Mouse (Mus musculus): ENCODE measurements around the gene Tmtc2. TPM values are rescaled to one million over a fixed set of nuclear protein-coding genes. Genes with fewer than 3 reads are reported as not detected.
"Not testable (repeated sequence)": the region's sequence is repeated elsewhere in the genome, so short reads cannot be mapped to it uniquely, and the experiment has no call there.

The Tmtc2 gene
- polyA plus RNA-seq, 1 experiment: 1.1 TPM

DNA sequence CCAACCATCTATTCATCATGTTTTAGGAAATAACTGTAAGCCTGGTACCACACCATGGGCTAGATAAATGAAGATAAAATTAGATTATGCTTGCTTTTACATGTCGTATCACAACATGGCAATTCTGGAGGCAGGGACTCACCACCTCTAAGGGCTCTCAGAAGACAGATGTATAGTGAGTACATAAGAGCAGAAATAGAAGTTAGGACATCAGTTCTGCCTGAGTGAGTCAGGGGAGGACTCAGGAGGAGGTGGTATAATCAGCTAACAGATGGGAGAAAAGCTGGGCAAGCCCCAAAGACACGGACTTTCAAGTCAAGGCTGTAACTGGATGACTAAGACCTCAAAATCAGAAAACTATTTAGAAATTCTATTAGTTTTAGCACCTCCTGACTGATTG is 288.0 kb downstream of the Tmtc2 start:
- H3K27ac ChIP-seq (ENCODE audit: insufficient read depth, low read length): no peak overlapping the region
- no peaks in the 10 kb centered on the region for H3K36me3 ChIP-seq (ENCODE audit: control insufficient read depth, insufficient read depth, low read length, poor library complexity, severe bottlenecking)
- no peaks in the 10 kb centered on the region for H3K4me1 ChIP-seq (ENCODE audit: control insufficient read depth, insufficient read depth, low read length)
- H3K4me3 ChIP-seq (ENCODE audit: low read depth, low read length): no peak overlapping the region
- H3K27me3 ChIP-seq (ENCODE audit: control insufficient read depth, insufficient read depth, low read length, poor library complexity, severe bottlenecking): no peaks in the 10 kb centered on the region
- H3K9me3 ChIP-seq (replicated peaks; ENCODE audit: control insufficient read depth, insufficient read depth, low read length, poor library complexity, severe bottlenecking): no peaks in the 10 kb centered on the region
- no peak for TF ChIP-seq CTCF (IDR thresholded peaks at IDR 0.05; ENCODE audit: low read depth, low read length)
- H3K9ac ChIP-seq (ENCODE audit: low read depth, poor library complexity, severe bottlenecking): no peak overlapping the region

GRCm38 (mm10) chr10:105284171-105284570 is 290.1 kb downstream of the Tmtc2 start:
- no peak overlapping the region for H3K27ac ChIP-seq (ENCODE audit: insufficient read depth, low read length)

GRCm38 (mm10) chr10:105280933-105281332 is 293.3 kb downstream of the Tmtc2 start:
- Histone ChIP-seq H3K9me3 (replicated peaks; ENCODE audit: control insufficient read depth, insufficient read depth, low read length, poor library complexity, severe bottlenecking) (no peaks in the 10 kb centered on the region), H3K9ac (ENCODE audit: low read depth, poor library complexity, severe bottlenecking) (no peak overlapping the region), H3K36me3 (ENCODE audit: control insufficient read depth, insufficient read depth, low read length, poor library complexity, severe bottlenecking) (no peaks in the 10 kb centered on the region), H3K4me3 (ENCODE audit: low read depth, low read length) (no peak overlapping the region), H3K27me3 (ENCODE audit: control insufficient read depth, insufficient read depth, low read length, poor library complexity, severe bottlenecking) (no peaks in the 10 kb centered on the region), H3K27ac (ENCODE audit: insufficient read depth, low read length) (no peak overlapping the region), H3K4me1 (ENCODE audit: control insufficient read depth, insufficient read depth, low read length) (no peaks in the 10 kb centered on the region)
- TF ChIP-seq CTCF (IDR thresholded peaks at IDR 0.05; ENCODE audit: low read depth, low read length) (no peak), EP300 (IDR thresholded peaks at IDR 0.05; ENCODE audit: insufficient read depth, low read depth, low read length) (no peak), POLR2A (IDR thresholded peaks at IDR 0.05; ENCODE audit: insufficient read depth, low read length) (no peak)

More at GRCm38 (mm10) chr10:105284171-105284570, 290.1 kb downstream of the Tmtc2 start:
- H3K27me3 ChIP-seq (ENCODE audit: control insufficient read depth, insufficient read depth, low read length, poor library complexity, severe bottlenecking): no peaks in the 10 kb centered on the region
- H3K9me3 ChIP-seq (replicated peaks; ENCODE audit: control insufficient read depth, insufficient read depth, low read length, poor library complexity, severe bottlenecking): no peaks in the 10 kb centered on the region
- no peaks in the 10 kb centered on the region for H3K36me3 ChIP-seq (ENCODE audit: control insufficient read depth, insufficient read depth, low read length, poor library complexity, severe bottlenecking)
- H3K4me1 ChIP-seq (ENCODE audit: control insufficient read depth, insufficient read depth, low read length): no peaks in the 10 kb centered on the region
- H3K9ac ChIP-seq (ENCODE audit: low read depth, poor library complexity, severe bottlenecking): no peak overlapping the region
- no peak overlapping the region for H3K4me3 ChIP-seq (ENCODE audit: low read depth, low read length)
- TF ChIP-seq POLR2A (IDR thresholded peaks at IDR 0.05; ENCODE audit: insufficient read depth, low read length) (no peak), EP300 (IDR thresholded peaks at IDR 0.05; ENCODE audit: insufficient read depth, low read depth, low read length) (no peak), CTCF (IDR thresholded peaks at IDR 0.05; ENCODE audit: low read depth, low read length) (no peak)

DNA sequence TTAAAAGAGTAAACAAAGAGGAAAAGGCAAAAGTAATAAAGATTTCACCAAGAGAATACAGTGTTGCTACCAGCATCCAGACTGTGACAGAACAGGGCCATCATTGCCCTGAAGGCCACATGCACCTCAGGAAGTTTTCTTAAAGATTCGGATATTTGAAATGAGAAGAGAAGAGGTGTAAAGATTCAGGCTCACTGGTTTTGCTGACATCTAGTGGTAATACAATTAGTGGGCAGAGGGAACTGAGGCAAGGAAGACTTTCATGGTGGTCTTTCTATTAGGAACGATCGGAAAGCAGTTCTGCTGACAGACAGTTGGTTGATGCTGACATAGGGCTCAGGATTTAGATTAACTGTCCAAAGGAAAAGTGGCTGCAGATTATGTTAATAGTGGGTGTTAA is 314.2 kb downstream of the Tmtc2 start:
- no peaks in the 10 kb centered on the region for H3K9me3 ChIP-seq (replicated peaks; ENCODE audit: control insufficient read depth, insufficient read depth, low read length, poor library complexity, severe bottlenecking)
- H3K4me3 ChIP-seq (ENCODE audit: low read depth, low read length): no peak overlapping the region
- H3K27ac ChIP-seq (ENCODE audit: insufficient read depth, low read length): no peak overlapping the region
- no peaks in the 10 kb centered on the region for H3K4me1 ChIP-seq (ENCODE audit: control insufficient read depth, insufficient read depth, low read length)
- H3K27me3 ChIP-seq (ENCODE audit: control insufficient read depth, insufficient read depth, low read length, poor library complexity, severe bottlenecking): no peaks in the 10 kb centered on the region
- no peaks in the 10 kb centered on the region for H3K36me3 ChIP-seq (ENCODE audit: control insufficient read depth, insufficient read depth, low read length, poor library complexity, severe bottlenecking)
- no peak for TF ChIP-seq EP300 (IDR thresholded peaks at IDR 0.05; ENCODE audit: insufficient read depth, low read depth, low read length)
- TF ChIP-seq CTCF (IDR thresholded peaks at IDR 0.05; ENCODE audit: low read depth, low read length): no peak
- no peak for TF ChIP-seq POLR2A (IDR thresholded peaks at IDR 0.05; ENCODE audit: insufficient read depth, low read length)
- no peak overlapping the region for H3K9ac ChIP-seq (ENCODE audit: low read depth, poor library complexity, severe bottlenecking)

- not testable (repeated sequence) for H3K27ac ChIP-seq (ENCODE audit: insufficient read depth, low read length); H3K4me3 ChIP-seq (ENCODE audit: low read depth, low read length); H3K4me1 ChIP-seq (ENCODE audit: control insufficient read depth, insufficient read depth, low read length); H3K9ac ChIP-seq (ENCODE audit: low read depth, poor library complexity, severe bottlenecking); H3K9me3 ChIP-seq (replicated peaks; ENCODE audit: control insufficient read depth, insufficient read depth, low read length, poor library complexity, severe bottlenecking); H3K36me3 ChIP-seq (ENCODE audit: control insufficient read depth, insufficient read depth, low read length, poor library complexity, severe bottlenecking); H3K27me3 ChIP-seq (ENCODE audit: control insufficient read depth, insufficient read depth, low read length, poor library complexity, severe bottlenecking)
Measured at GRCm38 (mm10) chr10:105238291-105238690, 336.0 kb downstream of the Tmtc2 start.

GRCm38 (mm10) chr10:105232864-105233263 is 341.4 kb downstream of the Tmtc2 start:
- no peak overlapping the region for H3K4me3 ChIP-seq (ENCODE audit: low read depth, low read length)
- H3K27ac ChIP-seq (ENCODE audit: insufficient read depth, low read length): no peak overlapping the region
- no peaks in the 10 kb centered on the region for H3K27me3 ChIP-seq (ENCODE audit: control insufficient read depth, insufficient read depth, low read length, poor library complexity, severe bottlenecking)
- TF ChIP-seq EP300 (IDR thresholded peaks at IDR 0.05; ENCODE audit: insufficient read depth, low read depth, low read length) (no peak), CTCF (IDR thresholded peaks at IDR 0.05; ENCODE audit: low read depth, low read length) (no peak), POLR2A (IDR thresholded peaks at IDR 0.05; ENCODE audit: insufficient read depth, low read length) (no peak)
- H3K9me3 ChIP-seq (replicated peaks; ENCODE audit: control insufficient read depth, insufficient read depth, low read length, poor library complexity, severe bottlenecking): no peaks in the 10 kb centered on the region
- no peaks in the 10 kb centered on the region for H3K4me1 ChIP-seq (ENCODE audit: control insufficient read depth, insufficient read depth, low read length)
- no peaks in the 10 kb centered on the region for H3K36me3 ChIP-seq (ENCODE audit: control insufficient read depth, insufficient read depth, low read length, poor library complexity, severe bottlenecking)
- H3K9ac ChIP-seq (ENCODE audit: low read depth, poor library complexity, severe bottlenecking): no peak overlapping the region

Data from ES-Bruce4 (cell line).